Mouse (Mus musculus) thymus, postnatal 10 days (tissue): ENCODE results near the gene Lmo1.
"Not testable (repeated sequence)": the region's sequence is repeated elsewhere in the genome, so short reads cannot be mapped to it uniquely, and the experiment has no call there.

Source experiments
- DNase-seq, 2 experiments: peaks; one replicate each; pipeline ENCODE4 v3.0.0; 2021; ENCODE audit warnings: low spot score in 2 of 2

Lmo1 gene

GRCm38 (mm10) chr7:109115488-109115887 is 59.5 kb downstream of the Lmo1 start:
- DNase-seq: not testable (repeated sequence)

GRCm38 (mm10) chr7:109114950-109115349 is 60.1 kb downstream of the Lmo1 start:
- DNase-seq: no peak

GRCm38 (mm10) chr7:109111000-109111399 is 64.0 kb downstream of the Lmo1 start:
- no peak for DNase-seq

- DNase-seq: no peak
These were observed 70.1 kb downstream of the Lmo1 start for GRCm38 (mm10) chr7:109104894-109105293.

GRCm38 (mm10) chr7:109101167-109101566 is 73.8 kb downstream of the Lmo1 start:
- DNase-seq: no peak

- DNase-seq: no peak
These were observed 76.6 kb downstream of the Lmo1 start for GRCm38 (mm10) chr7:109098145-109099018.

GRCm38 (mm10) chr7:109097203-109097602 is 77.8 kb downstream of the Lmo1 start:
- no peak for DNase-seq

GRCm38 (mm10) chr7:109096618-109097017 is 78.4 kb downstream of the Lmo1 start:
- no peak for DNase-seq

GRCm38 (mm10) chr7:109094294-109094693 is 80.7 kb downstream of the Lmo1 start:
- DNase-seq: no peak

GRCm38 (mm10) chr7:109091316-109091715 is 83.7 kb downstream of the Lmo1 start:
- not testable (repeated sequence) for DNase-seq
